Mouse (Mus musculus): ENCODE data around the gene Frmd4a. TPM values are rescaled to one million over a fixed set of nuclear protein-coding genes. Genes with fewer than 3 reads are reported as not detected.

Frmd4a gene
- 11.4 TPM for polyA plus RNA-seq (2014; fragmentation: Illumina TruSeq; extraction: RNeasy Lipid Tissue Mini Kit (QIAGEN cat#74804); ENCODE audit: low read depth, low replicate concordance)

GRCm38 (mm10) chr2:4017528-4018288, at the start of gene Frmd4a:
TSS of gene Frmd4a (plus strand) at chr2:4017717.

GRCm38 (mm10) chr2:4651500-4652285, 634.2 kb downstream of the Frmd4a start, which contains the start of gene Prpf18:
TSS of gene Prpf18 (minus strand) at chr2:4652113.

Measured in adrenal gland, adult 10 weeks (tissue).